Mouse (Mus musculus) megakaryocyte, embryonic 14.5 days (primary cell): ENCODE results near the gene Atp13a2.

Source experiments
- FLI1 ChIP-seq: IDR thresholded peaks from 2 replicates; pipeline ENCODE4 v1.6.1; 2012; ENCODE audit warnings: low read length, inconsistent platforms, mixed read lengths
- GATA1 ChIP-seq: IDR thresholded peaks from 3 replicates; pipeline ENCODE4 v1.6.1; 2012; ENCODE audit warnings: mixed read lengths, low read length, inconsistent platforms, borderline replicate concordance

- TF ChIP-seq GATA1 (no peak), FLI1 (no peak)
Observed at GRCm38 (mm10) chr4:140959715-140960479, 26.8 kb upstream of the Atp13a2 start.
